Mouse (Mus musculus): ENCODE results near the gene Fam69b. TPM values are rescaled to one million over a fixed set of nuclear protein-coding genes. Genes with fewer than 3 reads are reported as not detected.
A peak's percentile ranks its signal among the peaks of the same experiment; 100 is the strongest.

The Fam69b gene
- polyA plus RNA-seq, 1 experiment from 2014 or later: 61.5 TPM

MicroRNA genes within 50 kb of the gene (microRNA counts, 519-probe panel; counts per million panel counts)
- 4,554 counts per million, percentile 88 among the panel's probes with 10 or more counts for microRNA mmu-miR-126-3p
- 3,554 counts per million, percentile 65 among the panel's probes with 10 or more counts for microRNA mmu-miR-126-5p

Small RNA genes lying within 50 kb of the gene (microRNA-seq; reads per million reads assigned to microRNA genes)
- gene Mir126a (not detected), gene Mir126b (not detected)

Other genes with a start within 250 kb of the Fam69b start
- 29.3 and 36.1 TPM in 2 replicates for gene Snapc4, start 247.8 kb upstream of the Fam69b start, polyA plus RNA-seq (2015; fragmentation: Nextera tagmentation; extraction: Ambion mirVana)
- 141 and 146 TPM in 2 replicates for gene Entr1, start 239.1 kb upstream of the Fam69b start, polyA plus RNA-seq (2015; fragmentation: Nextera tagmentation; extraction: Ambion mirVana)
- 97.3 and 101 TPM in 2 replicates for gene Pmpca, start 239.1 kb upstream of the Fam69b start, polyA plus RNA-seq (2015; fragmentation: Nextera tagmentation; extraction: Ambion mirVana)
- gene Inpp5e, start 219.3 kb upstream of the Fam69b start, polyA plus RNA-seq (2015; fragmentation: Nextera tagmentation; extraction: Ambion mirVana): 25.7 and 26.7 TPM in 2 replicates
- gene Sec16a, start 183.2 kb upstream of the Fam69b start, polyA plus RNA-seq (2015; fragmentation: Nextera tagmentation; extraction: Ambion mirVana): 24.9 and 28.1 TPM in 2 replicates
- 13.7 and 15.5 TPM in 2 replicates for gene Notch1, start 111.8 kb upstream of the Fam69b start, polyA plus RNA-seq (2015; fragmentation: Nextera tagmentation; extraction: Ambion mirVana)
- gene Egfl7, start 48.4 kb upstream of the Fam69b start, polyA plus RNA-seq (2015; fragmentation: Nextera tagmentation; extraction: Ambion mirVana): 103 and 105 TPM in 2 replicates
- gene Gm20532, start 41.8 kb upstream of the Fam69b start, polyA plus RNA-seq (2015; fragmentation: Nextera tagmentation; extraction: Ambion mirVana): not detected in 2 replicates
- gene Agpat2, start 24.0 kb upstream of the Fam69b start, polyA plus RNA-seq (2015; fragmentation: Nextera tagmentation; extraction: Ambion mirVana): 23.1 and 24.6 TPM in 2 replicates
- not detected in 2 replicates for gene Lcn4, start 42.8 kb downstream of the Fam69b start, polyA plus RNA-seq (2015; fragmentation: Nextera tagmentation; extraction: Ambion mirVana)
- not detected in 2 replicates for gene Abo, start 236.5 kb downstream of the Fam69b start, polyA plus RNA-seq (2015; fragmentation: Nextera tagmentation; extraction: Ambion mirVana)